Mouse (Mus musculus): ENCODE data around the gene Fxyd4.

- TF ChIP-seq CTCF (conservative IDR thresholded peaks at IDR 0.05 in 1 of 2, IDR thresholded peaks at IDR 0.05 in 1 of 2; ENCODE audit: low read depth in 2 of 2, low read length in 2 of 2), result no peak
- TF ChIP-seq EP300 (IDR thresholded peaks at IDR 0.05; ENCODE audit: low read length), result no peak
- no peak for TF ChIP-seq MAX (IDR thresholded peaks at IDR 0.05; ENCODE audit: low read length)
- TF ChIP-seq POLR2AphosphoS2 (IDR thresholded peaks at IDR 0.05; ENCODE audit: low read depth, low read length), result peak; percentile 81; the same call in 1 of the 2 replicates
- no peak for TF ChIP-seq ZNF384 (IDR thresholded peaks at IDR 0.05; ENCODE audit: low read depth, low read length)
- TF ChIP-seq JUND (conservative IDR thresholded peaks at IDR 0.05; ENCODE audit: low read depth, low read length), result no peak
- no peak for TF ChIP-seq POLR2A (IDR thresholded peaks at IDR 0.05; ENCODE audit: low read depth, low read length)
- no peak for TF ChIP-seq ZC3H11A (IDR thresholded peaks at IDR 0.05; ENCODE audit: low read depth, low read length)
- no peak for TF ChIP-seq E2F4 (IDR thresholded peaks at IDR 0.05; ENCODE audit: insufficient replicate concordance, low read depth, low read length)
- TF ChIP-seq USF1 (IDR thresholded peaks at IDR 0.05; ENCODE audit: low read depth, low read length), result no peak
- no peak for TF ChIP-seq MAZ (IDR thresholded peaks at IDR 0.05; ENCODE audit: low read depth, low read length)
Observed at GRCm38 (mm10) chr6:117929945-117930655, 7.4 kb downstream of the Fxyd4 start.

All from CH12.LX (cell line).